Mouse (Mus musculus) MEL (cell line): ENCODE results near the gene Bex2. TPM values are rescaled to one million over a fixed set of nuclear protein-coding genes. Genes with fewer than 3 reads are reported as not detected.

ENCODE experiments used
- DNase-seq: peaks from one replicate; pipeline ENCODE4 v3.0.0; 2011; ENCODE audit warnings: low read depth, low spot score
- H3K27ac ChIP-seq: 2 replicates; pipeline ENCODE4 v1.5.1; 2012; ENCODE audit warnings: low read depth, mild to moderate bottlenecking, control low read depth, low read length, moderate library complexity; ENCODE audit not compliant: control insufficient read depth
- H3K27me3 ChIP-seq, 2 experiments: fragments of 150-350 bp in 1 of 2; sonication (generic) in 1 of 2; 2 replicates each; pipeline ENCODE4 v1.6.1; 2012; ENCODE audit warnings: low read length in 2 of 2, mild to moderate bottlenecking in 2 of 2, improper control_type of control experiment in 1 of 2, moderate library complexity in 1 of 2; ENCODE audit not compliant: insufficient read depth in 2 of 2, control insufficient read depth in 1 of 2
- H3K36me3 ChIP-seq, 2 experiments: 2 replicates each; pipeline ENCODE4 v1.6.1; 2012 to 2014; ENCODE audit warnings: low read length in 2 of 2, improper control_type of control experiment in 1 of 2, inconsistent platforms in 1 of 2, mild to moderate bottlenecking in 1 of 2; ENCODE audit not compliant: insufficient read depth in 2 of 2, control insufficient read depth in 1 of 2
- H3K4me1 ChIP-seq, 2 experiments: fragments of 150-350 bp in 1 of 2; sonication (generic) in 1 of 2; 2 replicates each; pipeline ENCODE4 v1.6.1; 2012; ENCODE audit warnings: low read length in 2 of 2, improper control_type of control experiment in 1 of 2, mild to moderate bottlenecking in 1 of 2; ENCODE audit not compliant: insufficient read depth in 2 of 2, control insufficient read depth in 1 of 2
- H3K4me3 ChIP-seq, 2 experiments: fragments of 150-350 bp in 1 of 2; sonication (generic) in 1 of 2; 2 replicates each; pipeline ENCODE4 v1.5.1; 2012; ENCODE audit warnings: low read depth in 2 of 2, low read length in 2 of 2, mild to moderate bottlenecking in 2 of 2, moderate library complexity in 2 of 2, control low read depth in 1 of 2, improper control_type of control experiment in 1 of 2; ENCODE audit not compliant: control insufficient read depth in 1 of 2, insufficient read depth in 1 of 2
- H3K79me2 ChIP-seq: 2 replicates; pipeline ENCODE4 v1.6.1; 2012; ENCODE audit warnings: mild to moderate bottlenecking, low read length, moderate library complexity; ENCODE audit not compliant: control insufficient read depth, poor library complexity, insufficient read depth
- H3K9ac ChIP-seq: 2 replicates; pipeline ENCODE4 v1.6.1; 2012; ENCODE audit warnings: low read depth, mild to moderate bottlenecking, control low read depth, low read length, moderate library complexity; ENCODE audit not compliant: control insufficient read depth, poor library complexity, severe bottlenecking
- H3K9me3 ChIP-seq: fragments of 150-350 bp; sonication (generic); replicated peaks from 2 replicates; pipeline ENCODE4 v1.6.1; 2012; ENCODE audit warnings: mild to moderate bottlenecking, low read length, improper control_type of control experiment, moderate library complexity; ENCODE audit not compliant: insufficient read depth
- BHLHE40 ChIP-seq: IDR thresholded peaks from 2 replicates; pipeline ENCODE4 v1.6.1; 2012; ENCODE audit warnings: low read depth, mild to moderate bottlenecking, inconsistent platforms, low read length, improper control_type of control experiment, borderline replicate concordance
- CHD1 ChIP-seq: IDR thresholded peaks from 2 replicates; pipeline ENCODE4 v1.6.1; 2012; ENCODE audit warnings: low read depth, mild to moderate bottlenecking, inconsistent platforms, low read length, improper control_type of control experiment
- CHD2 ChIP-seq: IDR thresholded peaks from 2 replicates; pipeline ENCODE4 v1.6.1; 2011; ENCODE audit warnings: low read length, improper control_type of control experiment
- CTCF ChIP-seq, 3 experiments: IDR thresholded peaks in 2 of 3; conservative IDR thresholded peaks in 1 of 3; 2 replicates each; pipeline ENCODE4 v1.5.1; 2011 to 2012; ENCODE audit warnings: low read length in 3 of 3, low read depth in 2 of 3, mild to moderate bottlenecking in 2 of 3, improper control_type of control experiment in 1 of 3, inconsistent platforms in 1 of 3, mixed read lengths in 1 of 3, moderate library complexity in 1 of 3; ENCODE audit not compliant: control insufficient read depth in 1 of 3, insufficient read depth in 1 of 3, poor library complexity in 1 of 3, severe bottlenecking in 1 of 3
- E2F4 ChIP-seq: IDR thresholded peaks from 2 replicates; pipeline ENCODE4 v1.6.1; 2011; ENCODE audit warnings: low read depth, low read length, improper control_type of control experiment, borderline replicate concordance
- EP300 ChIP-seq, 2 experiments: IDR thresholded peaks; 2 replicates each; pipeline ENCODE4 v1.6.1; 2011; ENCODE audit warnings: improper control_type of control experiment in 2 of 2, low read length in 2 of 2, low read depth in 1 of 2, mild to moderate bottlenecking in 1 of 2
- GABPA ChIP-seq: IDR thresholded peaks from 2 replicates; pipeline ENCODE4 v1.6.1; 2012; ENCODE audit warnings: low read depth, mild to moderate bottlenecking, inconsistent platforms, low read length, improper control_type of control experiment, moderate library complexity
- HCFC1 ChIP-seq: IDR thresholded peaks from 2 replicates; pipeline ENCODE4 v1.6.1; 2012; ENCODE audit warnings: low read depth, mild to moderate bottlenecking, inconsistent platforms, low read length, improper control_type of control experiment, moderate library complexity
- JUND ChIP-seq: IDR thresholded peaks from 2 replicates; pipeline ENCODE4 v1.6.1; 2011; ENCODE audit warnings: low read depth, mild to moderate bottlenecking, improper control_type of control experiment, low read length
- MAFK ChIP-seq: IDR thresholded peaks from 2 replicates; pipeline ENCODE4 v1.6.1; 2011; ENCODE audit warnings: low read depth, mild to moderate bottlenecking, low read length, improper control_type of control experiment, borderline replicate concordance
- MAX ChIP-seq: IDR thresholded peaks from 2 replicates; pipeline ENCODE4 v1.6.1; 2011; ENCODE audit warnings: low read length, improper control_type of control experiment
- MAZ ChIP-seq: IDR thresholded peaks from 2 replicates; pipeline ENCODE4 v1.6.1; 2012; ENCODE audit warnings: low read depth, mild to moderate bottlenecking, inconsistent platforms, low read length, improper control_type of control experiment
- MEF2A ChIP-seq: IDR thresholded peaks from 2 replicates; pipeline ENCODE4 v1.6.1; 2014; ENCODE audit warnings: low read depth, mild to moderate bottlenecking, inconsistent platforms, low read length, improper control_type of control experiment; ENCODE audit not compliant: poor library complexity, insufficient replicate concordance, severe bottlenecking; ENCODE audit errors: extremely low read depth
- MYC ChIP-seq: IDR thresholded peaks from 2 replicates; pipeline ENCODE4 v1.6.1; 2011; ENCODE audit warnings: low read depth, mild to moderate bottlenecking, low read length, improper control_type of control experiment, moderate library complexity
- NELFE ChIP-seq: IDR thresholded peaks from 2 replicates; pipeline ENCODE4 v1.6.1; 2011; ENCODE audit warnings: low read depth, low read length, improper control_type of control experiment
- POLR2AphosphoS2 ChIP-seq: IDR thresholded peaks from 2 replicates; pipeline ENCODE4 v1.6.1; 2011; ENCODE audit warnings: low read length, improper control_type of control experiment
- POLR2AphosphoS5 ChIP-seq: IDR thresholded peaks from 2 replicates; pipeline ENCODE4 v1.6.1; 2012; ENCODE audit warnings: low read depth, borderline replicate concordance, mild to moderate bottlenecking, inconsistent platforms, low read length, moderate library complexity, mixed read lengths
- RAD21 ChIP-seq: IDR thresholded peaks from 2 replicates; pipeline ENCODE4 v1.6.1; 2011; ENCODE audit warnings: mild to moderate bottlenecking, low read depth, low read length, improper control_type of control experiment
- SMC3 ChIP-seq: IDR thresholded peaks from 2 replicates; pipeline ENCODE4 v1.6.1; 2011; ENCODE audit warnings: low read depth, low read length, improper control_type of control experiment
- TAL1 ChIP-seq: IDR thresholded peaks from 2 replicates; pipeline ENCODE4 v1.6.1; 2012; ENCODE audit warnings: mild to moderate bottlenecking, inconsistent platforms, low read length, moderate library complexity, mixed read lengths
- TBP ChIP-seq: IDR thresholded peaks from 2 replicates; pipeline ENCODE4 v1.8.0; 2011; ENCODE audit warnings: low read depth, low read length, improper control_type of control experiment
- TCF12 ChIP-seq: IDR thresholded peaks from 2 replicates; pipeline ENCODE4 v1.6.1; 2014; ENCODE audit warnings: low read depth, mild to moderate bottlenecking, inconsistent platforms, low read length, improper control_type of control experiment, moderate library complexity
- UBTF ChIP-seq: IDR thresholded peaks from 2 replicates; pipeline ENCODE4 v1.6.1; 2012; ENCODE audit warnings: low read depth, mild to moderate bottlenecking, inconsistent platforms, low read length, improper control_type of control experiment, moderate library complexity, borderline replicate concordance; ENCODE audit not compliant: insufficient read depth
- USF2 ChIP-seq, 2 experiments: IDR thresholded peaks; 2 replicates each; pipeline ENCODE4 v1.6.1; 2011 to 2012; ENCODE audit warnings: improper control_type of control experiment in 2 of 2, low read length in 2 of 2, borderline replicate concordance in 1 of 2, inconsistent platforms in 1 of 2, low read depth in 1 of 2, mild to moderate bottlenecking in 1 of 2; ENCODE audit not compliant: insufficient read depth in 1 of 2
- ZC3H11A ChIP-seq: IDR thresholded peaks from 2 replicates; pipeline ENCODE4 v1.6.1; 2012; ENCODE audit warnings: low read depth, mild to moderate bottlenecking, inconsistent platforms, low read length, improper control_type of control experiment
- ZNF384 ChIP-seq: IDR thresholded peaks from 2 replicates; pipeline ENCODE4 v1.6.1; 2012; ENCODE audit warnings: low read depth, mild to moderate bottlenecking, inconsistent platforms, low read length, improper control_type of control experiment
- polyA plus RNA-seq, 2 experiments: library from polyadenylated mRNA; stranded (reverse) in 1 of 2; unstranded in 1 of 2; fragments of >175 nt in 1 of 2; fragments of >200 nt in 1 of 2; gene quantifications; 2 replicates each; pipeline versions ENCODE4 v1.2.1 to v1.2.4; 2012; ENCODE audit warnings: low replicate concordance in 2 of 2, low read depth in 1 of 2; ENCODE audit not compliant: insufficient read length in 2 of 2, insufficient read depth in 1 of 2, missing spikeins in 1 of 2
- total RNA-seq: library from RNA; depleted of rRNA; stranded (reverse); fragments of 300-350 nt; gene quantifications from 2 replicates; pipeline ENCODE4 v1.2.3, GENCODE M21; 2012

Gene Bex2
- total and polyA plus RNA-seq, 3 experiments = not detected

DNA sequence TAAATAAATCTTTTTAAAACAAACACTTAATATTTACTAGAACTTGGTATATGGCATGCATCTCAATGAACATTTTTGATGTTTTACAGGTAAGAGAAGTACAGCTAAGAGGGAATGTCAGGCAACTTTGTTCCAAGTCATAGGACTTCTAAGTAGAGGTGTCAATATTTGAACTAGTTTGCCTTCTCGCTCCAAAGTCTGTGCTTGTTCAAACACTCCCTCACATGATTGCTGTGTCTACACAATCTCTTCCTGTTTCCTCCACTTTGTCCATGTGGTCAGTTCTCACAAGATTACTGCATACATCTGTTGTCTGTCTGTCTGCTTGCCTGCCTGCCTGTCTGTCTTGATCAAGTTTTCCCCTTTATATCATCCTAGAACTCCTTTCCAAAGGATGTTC, 7.3 kb downstream of the Bex2 start:
- no peak for DNase-seq
- TF ChIP-seq MYC = no peak
- no peak for TF ChIP-seq E2F4
- TF ChIP-seq USF2 (IDR thresholded peaks at IDR 0.05; ENCODE audit: borderline replicate concordance in 1 of 2, insufficient read depth in 1 of 2, low read depth in 1 of 2, low read length in 2 of 2) = no peak
- no peak for TF ChIP-seq ZNF384
- TF ChIP-seq GABPA = no peak
- no peak for TF ChIP-seq POLR2AphosphoS2
- no peaks in the 10 kb centered on the region; a peak in 3 of 4 replicates for H3K27me3 ChIP-seq
- no peak overlapping the region for H3K4me3 ChIP-seq
- H3K4me1 ChIP-seq = no peaks in the 10 kb centered on the region
- no peaks in the 10 kb centered on the region for H3K9me3 ChIP-seq
- H3K36me3 ChIP-seq = no peaks in the 10 kb centered on the region
- no peaks in the 10 kb centered on the region for H3K79me2 ChIP-seq
- H3K27ac ChIP-seq = no peak overlapping the region
- H3K9ac ChIP-seq = no peak overlapping the region

- no peaks in the 10 kb centered on the region for H3K36me3 ChIP-seq
- H3K27ac ChIP-seq = no peak overlapping the region
- H3K9me3 ChIP-seq = no peaks in the 10 kb centered on the region
- DNase-seq = no peak
- H3K79me2 ChIP-seq = no peaks in the 10 kb centered on the region
- no peaks in the 10 kb centered on the region; a peak in 2 of 4 replicates for H3K27me3 ChIP-seq
- H3K4me3 ChIP-seq = no peak overlapping the region
- no peak for TF ChIP-seq JUND
- no peak overlapping the region for H3K9ac ChIP-seq
- H3K4me1 ChIP-seq = no peaks in the 10 kb centered on the region
Measured at GRCm38 (mm10) chrX:136051219-136051618, 16.8 kb downstream of the Bex2 start.

DNA sequence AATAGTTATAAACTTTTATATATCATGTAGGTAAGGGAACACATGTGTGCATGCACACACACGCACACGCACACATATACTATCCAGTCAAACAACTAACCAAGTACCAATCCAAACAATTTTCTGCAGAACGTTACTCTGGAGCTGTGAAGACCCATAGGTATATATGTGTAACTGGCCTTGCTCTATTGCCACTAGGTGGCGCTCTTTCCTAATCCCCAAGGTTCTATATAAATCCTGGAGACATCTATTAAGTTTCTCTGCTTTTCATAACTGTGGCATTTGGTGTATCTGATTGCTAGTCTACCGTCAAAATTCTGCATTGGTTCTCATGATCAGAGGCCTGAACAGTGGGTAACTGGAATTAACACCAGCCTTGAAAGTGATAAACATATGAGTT, 20.5 kb downstream of the Bex2 start:
- Histone ChIP-seq H3K9ac (no peak overlapping the region), H3K27ac (no peak overlapping the region), H3K9me3 (no peaks in the 10 kb centered on the region), H3K4me1 (no peaks in the 10 kb centered on the region), H3K27me3 (peaks cover 0 to 3% of the 10 kb centered on the region in 2 experiments; a peak in 2 of 4 replicates), H3K4me3 (no peak overlapping the region), H3K36me3 (no peaks in the 10 kb centered on the region), H3K79me2 (no peaks in the 10 kb centered on the region)
- peak; percentile 81 for DNase-seq
- no peak for TF ChIP-seq MEF2A
- TF ChIP-seq RAD21 = peak; percentile 82
- no peak for TF ChIP-seq MAFK
- no peak for TF ChIP-seq EP300 (IDR thresholded peaks at IDR 0.05; ENCODE audit: low read depth in 1 of 2, low read length in 2 of 2)
- no peak for TF ChIP-seq TCF12
- no peak for TF ChIP-seq MAX
- TF ChIP-seq CHD2 = no peak
- no peak for TF ChIP-seq NELFE
- no peak for TF ChIP-seq E2F4
- TF ChIP-seq CHD1 = no peak
- TF ChIP-seq TAL1 = no peak
- peak; percentile 85 for TF ChIP-seq SMC3
- no peak for TF ChIP-seq MAZ
- no peak for TF ChIP-seq HCFC1
- no peak for TF ChIP-seq GABPA
- TF ChIP-seq UBTF = no peak
- TF ChIP-seq POLR2AphosphoS5 = no peak
- no peak for TF ChIP-seq MYC
- peak; percentile 35 to 89 (median 89); a peak in 5 of 6 replicates for TF ChIP-seq CTCF (IDR thresholded peaks at IDR 0.05 in 2 of 3, conservative IDR thresholded peaks at IDR 0.05 in 1 of 3; ENCODE audit: control insufficient read depth in 1 of 3, insufficient read depth in 1 of 3, low read depth in 2 of 3, low read length in 3 of 3, poor library complexity in 1 of 3, severe bottlenecking in 1 of 3)
- TF ChIP-seq BHLHE40 = no peak
- TF ChIP-seq ZC3H11A = peak; percentile 64
- no peak for TF ChIP-seq TBP
